Mouse (Mus musculus): ENCODE results near the gene Tacc2. TPM values are rescaled to one million over a fixed set of nuclear protein-coding genes. Genes with fewer than 3 reads are reported as not detected.

Gene Tacc2
- polyA plus RNA-seq, 1 experiment from 2014 or later, result 15.6 TPM

DNA sequence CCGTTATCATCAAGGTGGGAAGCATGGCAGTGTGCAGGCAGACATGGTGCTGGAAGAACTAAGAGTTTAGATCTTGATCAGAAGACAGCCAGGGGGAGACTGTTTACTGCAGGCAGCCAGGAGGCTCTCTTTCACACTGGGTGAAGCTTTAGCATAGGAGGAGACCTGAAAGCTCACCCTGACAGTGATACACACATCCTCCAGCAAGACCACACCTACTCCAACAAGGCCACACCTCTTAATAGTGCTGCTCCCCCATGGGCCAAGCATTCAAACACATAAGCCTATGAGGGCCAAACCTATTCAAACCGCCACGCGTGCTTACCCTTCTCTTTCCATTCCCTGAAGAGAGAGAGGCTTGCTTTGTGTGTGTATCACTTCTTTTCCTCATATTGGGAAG is 14.0 kb upstream of the Tacc2 start:
- H3K4me1 ChIP-seq (replicated peaks; ENCODE audit: control insufficient read depth, insufficient read depth), result no peaks in the 10 kb centered on the region; the same call in 1 of the 2 replicates
- ATAC-seq (ENCODE audit: low FRiP score, low TSS enrichment) (no peak), DNase-seq (ENCODE audit: low spot score) (no peak)
- H3K4me2 ChIP-seq (replicated peaks; ENCODE audit: low read depth), result no peak overlapping the region
- no peak overlapping the region for H3K27ac ChIP-seq (replicated peaks)
- H3K9ac ChIP-seq (ENCODE audit: low read length), result no peak overlapping the region
- H3K27me3 ChIP-seq (ENCODE audit: control insufficient read depth, insufficient read depth, low read length), result no peaks in the 10 kb centered on the region
- H3K36me3 ChIP-seq (ENCODE audit: control insufficient read depth, insufficient read depth, low read length), result no peaks in the 10 kb centered on the region
- H3K4me3 ChIP-seq (ENCODE audit: low read depth, low read length), result no peak overlapping the region
- TF ChIP-seq CTCF (IDR thresholded peaks at IDR 0.05; ENCODE audit: low read depth) (0 out of 2 replicates have a peak, but pooled peaks have one; percentile 12), EP300 (optimal IDR thresholded peaks at IDR 0.05) (no peak)
- WGBS, result 93% methylated on average over 4 of the region's 4 CpGs
- no peaks in the 10 kb centered on the region for H3K9me3 ChIP-seq (ENCODE audit: control insufficient read depth, low read length)

DNA sequence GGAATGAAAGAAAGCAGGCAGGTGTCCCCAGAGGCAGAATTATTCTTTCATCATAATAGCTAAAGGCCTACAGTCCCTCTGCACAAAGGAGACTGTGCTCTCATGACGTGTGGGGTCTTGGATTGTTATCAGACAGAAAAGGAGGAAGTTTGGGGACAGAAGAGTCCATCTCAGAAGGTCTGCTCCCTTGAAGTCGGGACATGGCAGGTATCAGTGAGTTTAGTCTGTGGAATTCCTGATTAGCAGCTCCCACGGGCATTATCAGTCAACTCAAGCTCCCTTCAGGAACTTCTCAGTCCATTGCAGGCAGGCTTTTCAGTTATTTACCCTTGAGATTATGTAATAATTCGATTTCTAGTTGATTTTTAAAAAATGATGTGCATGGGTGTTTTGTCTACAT is 13.4 kb upstream of the Tacc2 start:
- no peaks in the 10 kb centered on the region for H3K27me3 ChIP-seq (ENCODE audit: control insufficient read depth, insufficient read depth, low read length)
- H3K4me2 ChIP-seq (replicated peaks; ENCODE audit: low read depth), result no peak overlapping the region
- H3K36me3 ChIP-seq (ENCODE audit: control insufficient read depth, insufficient read depth, low read length), result no peaks in the 10 kb centered on the region
- H3K9me3 ChIP-seq (ENCODE audit: control insufficient read depth, low read length), result no peaks in the 10 kb centered on the region
- no peak overlapping the region for H3K27ac ChIP-seq (replicated peaks)
- H3K9ac ChIP-seq (ENCODE audit: low read length), result no peak overlapping the region
- TF ChIP-seq EP300 (optimal IDR thresholded peaks at IDR 0.05) (no peak), CTCF (IDR thresholded peaks at IDR 0.05; ENCODE audit: low read depth) (no peak)
- H3K4me1 ChIP-seq (replicated peaks; ENCODE audit: control insufficient read depth, insufficient read depth), result no peaks in the 10 kb centered on the region; the same call in 1 of the 2 replicates
- DNase-seq (ENCODE audit: low spot score) (no peak), ATAC-seq (ENCODE audit: low FRiP score, low TSS enrichment) (no peak)
- no peak overlapping the region for H3K4me3 ChIP-seq (ENCODE audit: low read depth, low read length)
- WGBS, result 52% methylated on average over 4 of the region's 4 CpGs

DNA sequence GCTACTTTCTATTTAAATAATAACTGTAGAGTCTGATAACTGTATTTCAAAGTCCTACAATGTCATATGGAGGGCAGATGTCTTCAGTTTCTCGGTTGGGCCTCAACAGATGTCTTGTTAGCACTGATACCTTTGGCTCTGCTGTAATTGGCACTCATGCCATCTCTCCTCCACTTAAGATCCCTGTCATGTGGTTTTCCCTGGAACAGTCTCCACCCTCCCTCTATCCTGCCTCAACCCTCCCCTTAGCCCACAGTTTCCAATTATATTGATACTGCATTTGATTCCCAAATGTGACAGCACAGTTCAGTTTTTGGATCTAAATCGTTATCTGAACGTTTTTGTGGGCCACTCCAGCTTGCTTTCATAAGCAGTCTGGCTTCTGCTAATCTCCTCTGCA is 12.6 kb upstream of the Tacc2 start:
- no peaks in the 10 kb centered on the region for H3K9me3 ChIP-seq (ENCODE audit: control insufficient read depth, low read length)
- TF ChIP-seq CTCF (IDR thresholded peaks at IDR 0.05; ENCODE audit: low read depth), result no peak
- no peak for TF ChIP-seq EP300 (optimal IDR thresholded peaks at IDR 0.05)
- no peaks in the 10 kb centered on the region for H3K36me3 ChIP-seq (ENCODE audit: control insufficient read depth, insufficient read depth, low read length)
- no peak overlapping the region for H3K27ac ChIP-seq (replicated peaks)
- 68% methylated on average over 3 of the region's 3 CpGs for WGBS
- ATAC-seq (ENCODE audit: low FRiP score, low TSS enrichment), result no peak
- H3K4me2 ChIP-seq (replicated peaks; ENCODE audit: low read depth), result no peak overlapping the region
- no peak for DNase-seq (ENCODE audit: low spot score)
- no peak overlapping the region for H3K9ac ChIP-seq (ENCODE audit: low read length)
- H3K4me1 ChIP-seq (replicated peaks; ENCODE audit: control insufficient read depth, insufficient read depth), result no peaks in the 10 kb centered on the region; the same call in 1 of the 2 replicates
- no peak overlapping the region for H3K4me3 ChIP-seq (ENCODE audit: low read depth, low read length)
- no peaks in the 10 kb centered on the region for H3K27me3 ChIP-seq (ENCODE audit: control insufficient read depth, insufficient read depth, low read length)

DNA sequence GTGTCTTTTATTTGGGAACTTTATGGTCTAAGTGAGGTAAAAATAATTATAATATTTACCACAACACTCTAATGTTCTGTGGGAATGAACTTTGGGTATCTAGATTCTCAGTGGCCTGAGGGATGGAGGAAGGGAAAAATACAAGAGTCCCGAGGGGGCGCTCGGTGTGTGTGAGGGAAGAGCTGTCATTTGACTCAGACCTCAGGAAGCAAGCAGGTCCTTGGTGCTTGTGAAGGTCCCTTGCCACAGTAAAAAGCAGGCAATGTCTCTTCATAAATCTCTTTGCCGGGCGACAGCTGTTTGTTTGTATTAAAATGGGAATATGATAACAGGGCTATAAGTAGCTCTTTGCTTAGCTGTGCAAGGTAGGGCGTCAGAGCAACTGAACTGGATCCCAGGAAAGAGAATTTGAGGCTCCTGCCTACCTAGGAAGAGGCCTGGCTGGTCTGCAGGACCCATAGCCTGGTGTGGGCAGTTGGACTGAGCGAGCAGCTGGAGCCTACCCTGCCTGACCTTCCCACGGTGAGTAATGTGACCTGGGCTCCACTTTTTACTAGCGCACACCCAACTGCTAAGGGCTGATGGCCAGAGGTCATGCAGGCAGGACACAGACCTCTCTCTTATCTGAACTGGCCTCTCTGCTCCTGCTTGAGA is 8.3 kb upstream of the Tacc2 start:
- no peak overlapping the region for H3K27ac ChIP-seq (replicated peaks)
- peak; percentile 60 for ATAC-seq (ENCODE audit: low FRiP score, low TSS enrichment)

DNA sequence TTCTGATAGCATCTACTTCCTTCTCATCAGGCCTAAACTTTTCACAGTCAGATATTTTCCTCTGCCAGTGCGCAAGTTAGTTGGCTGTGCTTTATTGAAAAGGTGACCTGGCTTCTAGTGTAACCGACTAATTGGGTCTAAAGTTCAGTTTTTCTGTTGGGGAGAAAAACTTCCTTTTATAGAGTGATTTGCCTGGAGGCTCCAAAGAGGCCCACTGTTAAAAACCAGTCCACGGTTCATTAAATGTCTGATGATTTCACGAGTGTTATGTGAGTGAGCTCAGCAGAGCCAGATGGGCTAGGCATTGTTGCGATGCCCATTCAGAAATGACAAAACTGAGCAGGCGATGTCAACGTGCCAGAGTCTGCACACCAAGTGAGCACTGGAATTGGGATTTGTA is 6.8 kb upstream of the Tacc2 start:
- Histone ChIP-seq H3K9me3 (ENCODE audit: control insufficient read depth, low read length) (no peaks in the 10 kb centered on the region), H3K27ac (replicated peaks) (no peak overlapping the region), H3K27me3 (ENCODE audit: control insufficient read depth, insufficient read depth, low read length) (no peaks in the 10 kb centered on the region), H3K36me3 (ENCODE audit: control insufficient read depth, insufficient read depth, low read length) (no peaks in the 10 kb centered on the region), H3K4me2 (replicated peaks; ENCODE audit: low read depth) (no peak overlapping the region), H3K9ac (ENCODE audit: low read length) (no peak overlapping the region), H3K4me1 (replicated peaks; ENCODE audit: control insufficient read depth, insufficient read depth) (peaks cover 5% of the 10 kb centered on the region; the same call in 1 of the 2 replicates), H3K4me3 (ENCODE audit: low read depth, low read length) (no peak overlapping the region)
- no peak for ATAC-seq (ENCODE audit: low FRiP score, low TSS enrichment)
- TF ChIP-seq EP300 (optimal IDR thresholded peaks at IDR 0.05) (no peak), CTCF (IDR thresholded peaks at IDR 0.05; ENCODE audit: low read depth) (no peak)
- no peak for DNase-seq (ENCODE audit: low spot score)
- 83% methylated on average over 7 of the region's 7 CpGs for WGBS

More for the DNA sequence above, 8.3 kb upstream of the Tacc2 start:
- H3K9ac ChIP-seq (ENCODE audit: low read length), result no peak overlapping the region; the same call in 1 of the 2 replicates
- 37% methylated on average over 9 of the region's 9 CpGs for WGBS
- no peak for TF ChIP-seq CTCF (IDR thresholded peaks at IDR 0.05; ENCODE audit: low read depth)
- TF ChIP-seq EP300 (optimal IDR thresholded peaks at IDR 0.05), result no peak
- no peaks in the 10 kb centered on the region for H3K27me3 ChIP-seq (ENCODE audit: control insufficient read depth, insufficient read depth, low read length)
- H3K4me3 ChIP-seq (ENCODE audit: low read depth, low read length), result no peak overlapping the region
- no peaks in the 10 kb centered on the region for H3K4me1 ChIP-seq (replicated peaks; ENCODE audit: control insufficient read depth, insufficient read depth)
- H3K4me2 ChIP-seq (replicated peaks; ENCODE audit: low read depth), result no peak overlapping the region
- DNase-seq (ENCODE audit: low spot score), result peak; percentile 39
- no peaks in the 10 kb centered on the region for H3K9me3 ChIP-seq (ENCODE audit: control insufficient read depth, low read length)
- H3K36me3 ChIP-seq (ENCODE audit: control insufficient read depth, insufficient read depth, low read length), result no peaks in the 10 kb centered on the region

DNA sequence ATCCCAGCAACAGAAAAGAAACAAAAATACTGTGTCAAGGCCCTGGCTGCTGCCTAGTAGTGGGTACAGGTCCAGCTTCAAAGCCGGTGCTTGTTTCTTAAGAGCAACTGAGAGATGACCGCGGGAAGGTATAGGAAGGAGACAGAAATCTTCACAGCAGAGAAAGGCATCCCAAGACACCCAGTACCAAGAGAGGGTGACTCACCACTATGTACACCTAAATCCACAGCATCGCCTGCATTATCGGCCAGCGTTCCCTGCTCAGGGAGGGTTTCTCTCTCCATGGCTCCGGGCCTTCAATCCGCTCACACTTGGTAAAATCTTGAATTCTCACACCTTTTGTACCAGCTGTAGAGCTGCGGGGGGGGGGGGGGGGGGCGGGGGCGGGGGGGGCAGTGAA is 4.4 kb upstream of the Tacc2 start, which contains the start of gene Nsmce4a:
Gene Nsmce4a (minus strand): TSS at position 298 of the 400 bp plus-strand sequence.
- DNase-seq (ENCODE audit: low spot score), result no peak
- ATAC-seq (ENCODE audit: low FRiP score, low TSS enrichment), result no peak
- H3K4me2 ChIP-seq (replicated peaks; ENCODE audit: low read depth), result no peak within 1 kb of the TSS
- TF ChIP-seq CTCF (IDR thresholded peaks at IDR 0.05; ENCODE audit: low read depth) (no peak), EP300 (optimal IDR thresholded peaks at IDR 0.05) (no peak)
- no peak within 1 kb of the TSS for H3K9ac ChIP-seq (ENCODE audit: low read length)
- peaks cover 8% of the 10 kb centered on the region; the same call in 1 of the 2 replicates for H3K4me1 ChIP-seq (replicated peaks; ENCODE audit: control insufficient read depth, insufficient read depth)
- H3K36me3 ChIP-seq (ENCODE audit: control insufficient read depth, insufficient read depth, low read length), result no peaks in the 10 kb centered on the region
- no peak within 1 kb of the TSS for H3K4me3 ChIP-seq (ENCODE audit: low read depth, low read length)
- WGBS, result 69% methylated on average over 8 of the region's 11 CpGs
- H3K9me3 ChIP-seq (ENCODE audit: control insufficient read depth, low read length), result no peaks in the 10 kb centered on the region
- H3K27me3 ChIP-seq (ENCODE audit: control insufficient read depth, insufficient read depth, low read length), result no peaks in the 10 kb centered on the region
- no peak within 1 kb of the TSS for H3K27ac ChIP-seq (replicated peaks)

Measured in stomach, postnatal 0 days (tissue).